Mouse (Mus musculus): Measurements from ENCODE around the gene Id3. TPM values are rescaled to one million over a fixed set of nuclear protein-coding genes. Genes with fewer than 3 reads are reported as not detected.
A peak's percentile ranks its signal among the peaks of the same experiment; 100 is the strongest.

The Id3 gene
- polyA plus RNA-seq, 1 experiment from 2014 or later, result 156 TPM

DNA sequence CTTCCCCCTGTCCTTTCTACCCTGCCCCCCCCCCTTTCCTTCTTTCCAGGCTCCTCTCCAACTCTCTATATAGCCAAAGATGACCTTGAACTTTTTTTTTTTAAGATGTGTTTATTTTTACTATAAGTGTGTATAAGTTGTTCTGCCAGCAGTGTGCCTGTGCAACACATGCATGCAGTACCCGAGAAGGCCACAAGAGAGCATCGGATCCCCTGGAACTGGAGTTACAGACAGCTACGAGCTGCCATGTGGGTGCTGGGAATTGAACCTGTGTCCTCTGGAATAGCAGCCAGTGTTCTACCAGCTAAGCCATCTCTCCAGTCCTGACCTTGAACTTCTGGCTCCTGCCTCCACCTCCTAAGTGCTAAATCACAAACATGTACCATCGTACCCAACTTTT is 9.5 kb downstream of the Id3 start:
- Histone ChIP-seq H3K4me3 (ENCODE audit: low read depth, low read length) (no peak overlapping the region), H3K27ac (ENCODE audit: low read depth, low read length) (no peak overlapping the region), H3K36me3 (ENCODE audit: control insufficient read depth, insufficient read depth, low read length) (no peaks in the 10 kb centered on the region), H3K4me1 (ENCODE audit: control insufficient read depth, insufficient read depth, low read length) (peaks cover 5% of the 10 kb centered on the region; the same call in 1 of the 2 replicates), H3K27me3 (ENCODE audit: control insufficient read depth, insufficient read depth, low read length) (no peaks in the 10 kb centered on the region), H3K4me2 (ENCODE audit: low read depth, low read length) (no peak overlapping the region), H3K9me3 (ENCODE audit: control insufficient read depth, low read length) (no peaks in the 10 kb centered on the region), H3K9ac (replicated peaks; ENCODE audit: low read depth, low read length) (no peak overlapping the region)
- ATAC-seq (ENCODE audit: low read depth), result no peak
- 88% methylated on average over 4 of the region's 4 CpGs for WGBS

DNA sequence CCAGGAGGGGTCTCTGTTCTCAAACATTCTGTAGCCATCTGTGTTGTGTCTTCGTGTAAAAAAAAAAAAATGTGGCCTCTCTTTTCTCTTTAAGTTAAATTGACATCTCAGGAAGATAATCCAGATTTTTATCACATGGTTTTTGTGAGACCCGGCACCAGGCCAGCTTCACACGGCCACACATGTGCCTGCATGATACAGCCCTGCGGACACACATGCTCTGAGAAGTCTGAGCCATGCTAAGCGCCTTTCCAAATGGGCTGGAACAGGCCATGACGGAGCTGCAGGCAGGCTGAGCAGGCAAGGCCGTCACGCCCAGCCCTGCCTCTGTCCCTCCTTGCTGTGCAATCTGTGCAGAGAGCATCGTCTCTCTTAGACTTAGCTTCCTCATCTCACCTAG is 11.2 kb downstream of the Id3 start:
- Histone ChIP-seq H3K9me3 (ENCODE audit: control insufficient read depth, low read length) (no peaks in the 10 kb centered on the region), H3K9ac (replicated peaks; ENCODE audit: low read depth, low read length) (no peak overlapping the region), H3K27me3 (ENCODE audit: control insufficient read depth, insufficient read depth, low read length) (no peaks in the 10 kb centered on the region), H3K36me3 (ENCODE audit: control insufficient read depth, insufficient read depth, low read length) (no peaks in the 10 kb centered on the region), H3K4me2 (ENCODE audit: low read depth, low read length) (no peak overlapping the region), H3K27ac (ENCODE audit: low read depth, low read length) (no peak overlapping the region), H3K4me1 (ENCODE audit: control insufficient read depth, insufficient read depth, low read length) (peaks cover 3% of the 10 kb centered on the region; the same call in 1 of the 2 replicates), H3K4me3 (ENCODE audit: low read depth, low read length) (no peak overlapping the region)
- no peak for ATAC-seq (ENCODE audit: low read depth)
- 69% methylated on average over 9 of the region's 9 CpGs for WGBS

DNA sequence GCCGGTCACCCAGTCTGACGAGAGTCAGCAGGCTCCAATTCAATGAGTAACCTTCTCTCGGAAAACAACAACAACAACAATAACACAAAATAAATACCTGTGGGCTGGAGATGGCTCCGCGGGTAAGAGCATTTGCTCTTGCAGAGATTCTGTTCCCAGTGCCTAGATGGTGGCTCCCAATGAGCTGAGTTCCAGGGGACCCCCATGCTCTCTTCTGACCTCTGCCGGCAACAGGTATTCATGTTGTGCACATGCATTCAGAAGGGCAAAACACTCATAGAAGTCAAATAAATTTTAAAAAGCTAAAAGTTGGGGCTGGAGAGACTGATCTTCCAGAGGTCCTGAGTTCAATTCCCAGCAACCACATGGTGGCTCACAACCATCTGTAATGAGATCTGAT is 15.2 kb downstream of the Id3 start:
- Histone ChIP-seq H3K27ac (ENCODE audit: low read depth, low read length) (no peak overlapping the region), H3K9me3 (ENCODE audit: control insufficient read depth, low read length) (no peaks in the 10 kb centered on the region), H3K36me3 (ENCODE audit: control insufficient read depth, insufficient read depth, low read length) (no peaks in the 10 kb centered on the region), H3K4me3 (ENCODE audit: low read depth, low read length) (no peak overlapping the region), H3K4me2 (ENCODE audit: low read depth, low read length) (no peak overlapping the region), H3K27me3 (ENCODE audit: control insufficient read depth, insufficient read depth, low read length) (no peaks in the 10 kb centered on the region), H3K4me1 (ENCODE audit: control insufficient read depth, insufficient read depth, low read length) (peaks cover 5% of the 10 kb centered on the region; the same call in 1 of the 2 replicates), H3K9ac (replicated peaks; ENCODE audit: low read depth, low read length) (no peak overlapping the region)
- no peak for ATAC-seq (ENCODE audit: low read depth)
- WGBS, result 75% methylated on average over 6 of the region's 6 CpGs

DNA sequence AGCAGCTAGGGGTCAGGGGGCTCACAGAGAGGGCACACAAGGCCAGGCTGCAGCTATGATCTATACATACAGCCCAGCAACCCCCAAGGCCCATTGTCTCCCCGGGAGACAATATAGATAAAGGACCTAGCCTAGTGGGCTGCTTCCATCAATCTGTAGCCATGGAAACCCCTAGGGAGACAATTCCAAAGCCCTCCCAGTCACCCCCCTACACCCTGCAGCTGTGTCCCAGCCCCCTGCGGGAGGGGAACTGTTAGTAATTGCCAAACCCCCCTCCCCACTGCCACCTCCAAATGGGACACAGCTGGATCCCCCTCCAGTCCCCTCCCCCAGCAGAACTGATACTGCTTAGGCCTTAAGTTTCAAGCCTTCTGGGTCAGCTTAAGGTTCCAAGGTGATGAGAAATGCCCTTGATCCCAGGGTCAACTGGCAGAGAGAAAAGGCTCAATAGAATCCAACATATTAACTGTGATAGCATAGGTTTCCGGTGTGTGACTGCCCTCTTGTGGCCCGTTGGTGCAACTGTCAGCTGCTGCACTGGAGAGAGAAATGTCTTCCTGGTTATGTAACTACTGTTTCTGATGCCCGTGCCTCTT is 16.6 kb downstream of the Id3 start:
- Histone ChIP-seq H3K9ac (replicated peaks; ENCODE audit: low read depth, low read length) (no peak overlapping the region), H3K9me3 (ENCODE audit: control insufficient read depth, low read length) (no peaks in the 10 kb centered on the region), H3K4me1 (ENCODE audit: control insufficient read depth, insufficient read depth, low read length) (peaks cover 5% of the 10 kb centered on the region; the same call in 1 of the 2 replicates), H3K4me3 (ENCODE audit: low read depth, low read length) (no peak overlapping the region), H3K4me2 (ENCODE audit: low read depth, low read length) (no peak overlapping the region), H3K36me3 (ENCODE audit: control insufficient read depth, insufficient read depth, low read length) (no peaks in the 10 kb centered on the region), H3K27ac (ENCODE audit: low read depth, low read length) (peak overlapping the region; percentile 4; the same call in 1 of the 2 replicates), H3K27me3 (ENCODE audit: control insufficient read depth, insufficient read depth, low read length) (no peaks in the 10 kb centered on the region)
- WGBS, result 4% methylated on average over 5 of the region's 5 CpGs
- peak; percentile 68 for ATAC-seq (ENCODE audit: low read depth)

DNA sequence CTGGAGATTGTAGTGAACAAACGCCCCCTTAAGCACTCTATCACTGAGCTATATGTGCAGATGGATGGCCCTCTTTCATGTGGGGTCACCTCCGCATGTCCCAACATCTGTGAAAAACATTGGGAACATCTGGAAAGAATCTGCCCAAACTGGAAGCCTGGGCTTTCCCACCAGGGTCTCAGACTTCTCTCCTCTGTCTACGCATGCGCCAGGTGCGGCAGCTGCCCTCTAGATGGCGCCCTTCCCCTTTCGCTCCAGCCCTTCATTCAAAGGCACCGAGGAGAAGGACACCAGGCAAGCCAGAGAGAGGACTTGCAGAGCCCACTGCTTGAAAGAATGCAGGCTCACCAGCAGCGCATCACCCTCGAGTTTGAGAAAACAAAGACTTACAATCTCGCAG is 20.2 kb downstream of the Id3 start:
- 3% methylated on average over 11 of the region's 11 CpGs for WGBS
- H3K9ac ChIP-seq (replicated peaks; ENCODE audit: low read depth, low read length), result no peak overlapping the region

DNA sequence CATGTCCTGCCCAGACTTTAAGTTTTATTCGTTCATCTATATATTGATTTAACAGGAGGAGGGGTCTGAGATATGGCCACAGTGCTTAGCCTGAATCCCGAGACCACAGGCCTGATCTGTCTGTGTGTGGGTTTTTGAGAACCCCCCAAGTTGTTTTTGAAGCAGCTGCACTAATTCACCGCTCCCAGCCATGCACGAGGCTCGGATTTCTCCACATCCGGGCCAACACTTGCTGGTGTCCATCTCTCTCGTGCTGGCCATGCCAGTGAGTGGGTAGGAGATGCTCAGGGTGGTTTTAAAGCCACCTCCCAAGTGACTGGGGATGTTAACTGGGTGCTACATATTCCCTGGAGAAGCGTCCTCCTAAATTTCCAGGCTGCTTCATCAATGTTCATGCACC is 21.7 kb downstream of the Id3 start:
- H3K4me2 ChIP-seq (ENCODE audit: low read depth, low read length), result no peak overlapping the region
- H3K4me1 ChIP-seq (ENCODE audit: control insufficient read depth, insufficient read depth, low read length), result no peaks in the 10 kb centered on the region
- no peak overlapping the region for H3K27ac ChIP-seq (ENCODE audit: low read depth, low read length)
- H3K36me3 ChIP-seq (ENCODE audit: control insufficient read depth, insufficient read depth, low read length), result no peaks in the 10 kb centered on the region
- no peak overlapping the region for H3K4me3 ChIP-seq (ENCODE audit: low read depth, low read length)
- H3K9ac ChIP-seq (replicated peaks; ENCODE audit: low read depth, low read length), result no peak overlapping the region
- H3K9me3 ChIP-seq (ENCODE audit: control insufficient read depth, low read length), result no peaks in the 10 kb centered on the region
- 83% methylated on average over 8 of the region's 8 CpGs for WGBS
- H3K27me3 ChIP-seq (ENCODE audit: control insufficient read depth, insufficient read depth, low read length), result no peaks in the 10 kb centered on the region
- ATAC-seq (ENCODE audit: low read depth), result no peak

More for the DNA sequence above, 20.2 kb downstream of the Id3 start:
- Histone ChIP-seq H3K36me3 (ENCODE audit: control insufficient read depth, insufficient read depth, low read length) (no peaks in the 10 kb centered on the region), H3K4me3 (ENCODE audit: low read depth, low read length) (no peak overlapping the region), H3K27ac (ENCODE audit: low read depth, low read length) (no peak overlapping the region), H3K9me3 (ENCODE audit: control insufficient read depth, low read length) (no peaks in the 10 kb centered on the region), H3K27me3 (ENCODE audit: control insufficient read depth, insufficient read depth, low read length) (no peaks in the 10 kb centered on the region), H3K4me1 (ENCODE audit: control insufficient read depth, insufficient read depth, low read length) (peaks cover 5% of the 10 kb centered on the region; the same call in 1 of the 2 replicates), H3K4me2 (ENCODE audit: low read depth, low read length) (no peak overlapping the region)
- peak; percentile 65; the same call in 1 of the 2 replicates for ATAC-seq (ENCODE audit: low read depth)

DNA sequence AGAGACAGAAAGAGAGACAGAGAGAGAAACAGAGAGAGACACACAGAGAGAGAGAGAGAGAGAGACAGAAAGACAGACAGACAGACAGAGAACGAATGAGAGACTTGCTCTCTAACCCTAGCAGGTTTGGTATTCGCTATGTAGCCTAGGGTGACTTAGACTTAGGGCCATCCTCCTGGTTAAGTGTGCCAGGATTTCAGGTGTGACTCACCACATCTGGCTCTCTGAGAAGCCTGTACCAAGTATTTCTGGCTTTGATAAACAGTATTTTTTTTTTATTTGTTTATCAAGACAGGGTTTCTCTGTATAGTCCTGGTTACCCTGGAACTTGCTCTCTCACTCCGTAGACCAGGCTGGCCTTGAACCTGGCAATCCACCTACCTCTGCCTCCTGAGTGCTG is 24.4 kb downstream of the Id3 start:
- no peak overlapping the region for H3K4me3 ChIP-seq (ENCODE audit: low read depth, low read length)
- WGBS, result 83% methylated on average over 3 of the region's 3 CpGs
- H3K9ac ChIP-seq (replicated peaks; ENCODE audit: low read depth, low read length), result no peak overlapping the region
- H3K4me2 ChIP-seq (ENCODE audit: low read depth, low read length), result no peak overlapping the region
- peaks cover 4% of the 10 kb centered on the region; the same call in 1 of the 2 replicates for H3K4me1 ChIP-seq (ENCODE audit: control insufficient read depth, insufficient read depth, low read length)
- no peak for ATAC-seq (ENCODE audit: low read depth)
- no peaks in the 10 kb centered on the region for H3K9me3 ChIP-seq (ENCODE audit: control insufficient read depth, low read length)
- H3K27ac ChIP-seq (ENCODE audit: low read depth, low read length), result no peak overlapping the region
- no peaks in the 10 kb centered on the region for H3K36me3 ChIP-seq (ENCODE audit: control insufficient read depth, insufficient read depth, low read length)
- no peaks in the 10 kb centered on the region for H3K27me3 ChIP-seq (ENCODE audit: control insufficient read depth, insufficient read depth, low read length)

DNA sequence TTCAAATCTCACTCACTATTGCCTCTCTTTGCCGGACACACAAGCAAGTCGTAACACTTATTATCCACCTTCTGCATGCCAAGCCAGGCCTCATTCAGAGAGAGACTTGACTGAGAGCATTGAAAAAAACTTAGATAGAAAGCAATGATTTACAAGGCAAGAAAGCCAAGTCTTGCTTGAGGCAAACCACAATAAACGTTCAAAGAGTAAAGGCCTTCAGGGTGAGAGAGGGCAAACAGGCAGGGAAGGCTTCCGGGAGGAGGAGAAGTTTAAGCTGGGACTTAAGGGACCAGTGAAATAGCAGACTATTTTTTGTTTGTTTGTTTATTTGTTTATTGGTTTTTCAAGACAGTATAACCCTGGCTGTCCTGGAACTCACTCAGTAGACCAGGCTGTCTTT is 27.1 kb downstream of the Id3 start:
- ATAC-seq (ENCODE audit: low read depth), result no peak
- Histone ChIP-seq H3K27ac (ENCODE audit: low read depth, low read length) (no peak overlapping the region), H3K4me1 (ENCODE audit: control insufficient read depth, insufficient read depth, low read length) (peaks cover 4% of the 10 kb centered on the region; the same call in 1 of the 2 replicates), H3K9me3 (ENCODE audit: control insufficient read depth, low read length) (no peaks in the 10 kb centered on the region), H3K4me3 (ENCODE audit: low read depth, low read length) (no peak overlapping the region), H3K9ac (replicated peaks; ENCODE audit: low read depth, low read length) (no peak overlapping the region), H3K27me3 (ENCODE audit: control insufficient read depth, insufficient read depth, low read length) (no peaks in the 10 kb centered on the region), H3K4me2 (ENCODE audit: low read depth, low read length) (no peak overlapping the region), H3K36me3 (ENCODE audit: control insufficient read depth, insufficient read depth, low read length) (no peaks in the 10 kb centered on the region)
- 66% methylated on average over 4 of the region's 4 CpGs for WGBS

DNA sequence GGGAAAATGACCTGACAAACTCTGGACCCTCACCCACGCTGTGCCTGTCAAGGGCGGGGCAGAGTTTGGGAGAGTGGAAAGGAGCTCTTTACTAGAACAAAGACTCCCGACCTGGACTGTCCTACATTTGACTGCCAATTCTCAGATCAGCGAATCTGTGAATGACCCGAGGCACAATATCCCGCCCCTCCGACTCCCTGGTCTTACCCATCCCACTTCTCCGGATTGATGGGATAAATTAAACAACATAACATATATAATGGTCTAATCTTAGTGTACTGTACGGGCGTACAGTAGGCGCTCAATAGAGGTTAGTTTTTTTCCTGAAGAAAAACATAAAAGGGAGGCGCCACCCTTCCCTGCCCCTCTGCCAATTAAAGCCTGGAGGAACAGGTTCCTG is 28.2 kb downstream of the Id3 start:
- WGBS, result 13% methylated on average over 12 of the region's 12 CpGs
- H3K27me3 ChIP-seq (ENCODE audit: control insufficient read depth, insufficient read depth, low read length), result no peaks in the 10 kb centered on the region
- no peak overlapping the region for H3K27ac ChIP-seq (ENCODE audit: low read depth, low read length)
- peak overlapping the region; percentile 54 for H3K4me3 ChIP-seq (ENCODE audit: low read depth, low read length)
- peaks cover 4% of the 10 kb centered on the region; the same call in 1 of the 2 replicates for H3K4me1 ChIP-seq (ENCODE audit: control insufficient read depth, insufficient read depth, low read length)
- peak overlapping the region; percentile 62; the same call in 1 of the 2 replicates for H3K9ac ChIP-seq (replicated peaks; ENCODE audit: low read depth, low read length)
- H3K4me2 ChIP-seq (ENCODE audit: low read depth, low read length), result peak overlapping the region; percentile 100
- no peaks in the 10 kb centered on the region for H3K9me3 ChIP-seq (ENCODE audit: control insufficient read depth, low read length)
- ATAC-seq (ENCODE audit: low read depth), result peak; percentile 52; the same call in 1 of the 2 replicates
- no peaks in the 10 kb centered on the region for H3K36me3 ChIP-seq (ENCODE audit: control insufficient read depth, insufficient read depth, low read length)
